Mouse (Mus musculus): ENCODE measurements around the gene Sarnp. TPM values are rescaled to one million over a fixed set of nuclear protein-coding genes. Genes with fewer than 3 reads are reported as not detected.
A peak's percentile ranks its signal among the peaks of the same experiment; 100 is the strongest.

The Sarnp gene
- total RNA-seq, 4 experiments from 2014 or later = 43.4 to 56.2 (median 49.5) TPM

DNA sequence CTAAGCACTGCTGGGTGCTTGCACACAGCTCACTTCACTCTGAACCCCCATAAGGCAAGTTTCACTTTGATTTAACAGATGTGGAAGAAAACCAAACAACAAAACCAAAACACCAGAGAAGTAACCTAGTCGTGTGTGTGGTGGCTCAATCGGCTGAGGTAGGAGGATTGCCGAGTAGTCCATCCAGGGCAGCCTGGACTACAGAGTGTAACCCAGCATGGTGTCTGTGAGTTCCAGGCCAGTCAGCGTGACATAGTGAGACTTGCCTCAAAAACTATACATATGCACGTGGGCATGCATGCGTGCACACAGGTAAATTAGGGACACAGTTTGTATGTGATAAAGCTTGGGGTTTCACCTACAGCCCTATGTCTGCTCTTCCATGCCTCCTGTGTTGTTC is 100.3 kb downstream of the Sarnp start:
- DNase-seq = no peak

DNA sequence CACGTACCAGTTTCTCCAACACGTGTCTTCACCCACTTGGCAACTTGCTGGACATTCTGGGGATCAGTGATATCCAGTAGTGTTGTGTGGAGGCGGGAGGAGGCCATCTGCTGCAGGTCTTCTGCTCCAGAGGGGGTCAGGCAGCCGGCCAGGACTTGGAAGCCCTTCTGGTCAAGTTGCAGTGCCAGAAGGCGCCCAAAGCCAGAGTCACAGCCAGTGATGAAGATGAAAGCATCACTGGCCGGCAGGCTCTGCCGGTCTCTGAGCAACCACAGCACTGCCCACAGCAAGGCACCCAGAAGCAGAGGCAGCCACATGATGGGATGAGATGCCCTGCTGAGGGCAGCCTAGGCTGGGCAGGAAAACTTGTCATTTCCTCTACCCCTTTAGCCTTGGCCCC is 101.1 kb downstream of the Sarnp start:
- no peak for DNase-seq

DNA sequence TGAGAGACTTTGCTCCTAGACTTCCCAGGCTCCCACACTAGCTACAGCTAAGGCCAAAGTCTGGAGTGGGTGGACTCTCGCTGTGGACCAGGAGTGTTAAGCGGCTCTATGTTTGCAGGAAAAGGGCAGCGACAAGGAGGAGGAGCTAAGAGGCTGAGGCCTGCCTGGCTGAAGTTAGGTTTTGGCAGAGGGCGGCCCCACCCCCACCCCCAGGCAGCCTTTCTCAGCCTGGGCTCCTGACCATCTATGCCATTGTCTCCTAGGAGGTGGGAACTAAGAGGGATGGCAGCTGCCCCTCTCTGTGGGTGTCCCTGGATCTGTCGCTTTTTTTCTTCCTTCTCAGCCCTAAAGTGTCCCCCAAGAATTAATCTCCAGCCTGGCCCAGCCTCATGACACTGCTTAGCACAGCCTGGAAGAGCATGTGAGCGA is 102.1 kb downstream of the Sarnp start:
- no peak for DNase-seq

DNA sequence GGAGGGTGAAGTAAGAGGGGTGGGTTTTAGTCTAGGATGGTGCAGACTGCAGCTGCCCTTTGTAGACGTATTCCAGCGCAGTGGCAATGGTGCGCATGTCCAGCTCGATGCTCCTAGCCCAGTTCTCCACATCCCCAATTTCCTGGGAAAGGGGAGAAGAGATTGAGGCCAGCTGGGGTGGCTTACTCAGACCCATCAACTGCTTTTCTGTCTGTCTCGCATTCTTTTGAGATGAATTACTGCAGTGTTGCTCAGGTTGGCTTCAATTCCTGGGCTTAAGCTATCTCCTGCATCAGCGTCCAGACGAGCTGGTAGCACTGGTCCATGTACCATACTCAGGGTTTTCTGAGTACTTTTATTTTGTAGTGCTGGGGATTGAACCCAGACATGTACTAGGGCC is 102.8 kb downstream of the Sarnp start:
- DNase-seq = no peak

DNA sequence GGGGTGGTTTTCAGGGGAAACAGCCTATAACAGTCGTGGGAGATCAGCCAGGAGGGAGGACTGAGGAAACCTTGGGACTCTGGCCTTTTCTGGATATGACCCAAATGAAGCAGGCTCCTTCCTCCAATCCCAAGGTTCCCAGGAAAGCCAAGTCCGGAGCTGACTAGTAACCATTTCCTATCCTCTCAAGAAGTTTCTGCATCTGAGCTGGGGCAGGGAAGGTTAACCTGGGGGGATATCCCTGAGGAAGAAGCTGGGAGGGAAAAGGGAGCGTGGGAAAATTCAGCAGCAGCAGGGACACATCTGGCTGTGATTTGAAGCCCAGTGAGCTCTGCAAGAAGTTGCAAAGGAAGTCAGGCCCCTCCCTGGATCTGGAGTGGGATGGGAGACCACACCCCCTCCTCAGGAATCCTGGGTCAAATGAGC is 103.6 kb downstream of the Sarnp start:
- no peak for DNase-seq

DNA sequence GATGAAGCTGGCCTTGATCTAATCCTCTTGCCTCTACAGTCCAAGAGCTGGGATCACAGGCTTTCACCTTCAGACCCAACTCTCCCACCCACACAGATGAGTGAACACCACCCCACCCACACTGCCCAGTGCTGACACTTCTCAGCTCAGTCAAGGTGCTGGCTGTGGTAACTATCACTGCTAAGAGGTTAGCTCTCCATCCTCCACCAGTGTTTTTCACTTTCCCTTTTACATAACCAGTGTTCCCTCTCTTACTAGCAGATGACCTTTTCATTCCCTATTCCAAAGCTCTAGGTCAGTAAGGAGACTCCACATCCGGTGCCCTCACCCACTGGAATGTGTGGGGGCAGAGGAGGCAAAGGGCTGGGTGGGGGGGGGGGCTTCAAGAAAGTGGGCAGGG is 104.1 kb downstream of the Sarnp start:
- no peak for DNase-seq

DNA sequence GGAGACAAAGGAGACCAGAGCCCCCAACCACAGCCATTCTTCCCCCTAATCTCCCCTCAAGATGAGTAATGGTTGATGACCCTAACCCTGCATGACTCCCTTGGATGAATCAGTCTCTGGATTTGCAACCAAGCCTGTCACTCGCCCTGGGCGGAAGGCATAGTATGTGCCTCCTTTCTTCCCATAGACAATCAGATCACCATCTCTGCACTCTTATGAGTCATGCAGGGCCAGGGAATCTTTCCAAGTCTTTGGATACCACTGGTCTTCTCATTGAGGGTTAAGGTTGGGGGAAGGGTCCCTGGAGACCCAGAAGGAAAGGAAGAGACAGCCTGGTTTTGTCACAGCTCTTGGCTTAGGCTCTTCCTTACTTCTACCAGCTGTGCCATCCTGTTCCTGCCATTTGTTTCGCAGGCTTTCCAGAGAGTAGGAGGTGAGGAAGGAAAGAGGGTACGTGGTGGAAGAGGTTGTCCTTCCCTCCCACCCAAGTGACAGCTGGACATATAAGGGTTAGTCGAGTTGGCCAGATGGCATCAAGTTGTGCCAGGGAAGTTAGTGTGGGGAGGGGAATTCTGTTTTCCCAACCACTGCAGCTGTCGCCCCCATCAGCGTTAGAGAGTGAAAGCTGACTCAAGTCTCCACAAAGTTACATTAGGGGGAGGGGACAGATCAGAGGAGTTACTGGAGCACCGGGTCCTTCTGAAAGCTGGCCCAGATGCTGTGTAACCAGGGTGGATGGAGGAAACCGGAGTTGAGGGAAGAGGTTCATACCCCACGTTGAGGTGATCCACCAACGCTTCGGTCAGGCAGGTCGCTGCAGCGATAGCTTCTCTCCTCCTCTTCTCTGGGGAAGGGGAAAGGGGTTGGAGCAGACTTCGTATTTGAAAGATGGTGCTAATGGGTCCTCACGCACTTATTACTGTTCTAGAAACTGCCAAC is 105.0 kb downstream of the Sarnp start:
- DNase-seq = peak; percentile 59

DNA sequence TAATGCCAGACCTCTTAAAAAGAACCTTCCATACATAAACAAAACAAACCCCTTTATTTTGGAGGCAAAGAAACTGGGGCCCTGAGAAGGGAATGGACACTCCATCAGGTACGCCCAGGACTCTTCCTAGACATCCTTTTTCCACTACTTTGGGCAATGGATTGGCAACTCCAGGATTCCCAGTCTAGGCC is 105.6 kb downstream of the Sarnp start, which contains the start of gene Rdh5:
Rdh5 (minus strand) TSS at position 67 of the 191 bp plus-strand sequence.
- DNase-seq = no peak

DNA sequence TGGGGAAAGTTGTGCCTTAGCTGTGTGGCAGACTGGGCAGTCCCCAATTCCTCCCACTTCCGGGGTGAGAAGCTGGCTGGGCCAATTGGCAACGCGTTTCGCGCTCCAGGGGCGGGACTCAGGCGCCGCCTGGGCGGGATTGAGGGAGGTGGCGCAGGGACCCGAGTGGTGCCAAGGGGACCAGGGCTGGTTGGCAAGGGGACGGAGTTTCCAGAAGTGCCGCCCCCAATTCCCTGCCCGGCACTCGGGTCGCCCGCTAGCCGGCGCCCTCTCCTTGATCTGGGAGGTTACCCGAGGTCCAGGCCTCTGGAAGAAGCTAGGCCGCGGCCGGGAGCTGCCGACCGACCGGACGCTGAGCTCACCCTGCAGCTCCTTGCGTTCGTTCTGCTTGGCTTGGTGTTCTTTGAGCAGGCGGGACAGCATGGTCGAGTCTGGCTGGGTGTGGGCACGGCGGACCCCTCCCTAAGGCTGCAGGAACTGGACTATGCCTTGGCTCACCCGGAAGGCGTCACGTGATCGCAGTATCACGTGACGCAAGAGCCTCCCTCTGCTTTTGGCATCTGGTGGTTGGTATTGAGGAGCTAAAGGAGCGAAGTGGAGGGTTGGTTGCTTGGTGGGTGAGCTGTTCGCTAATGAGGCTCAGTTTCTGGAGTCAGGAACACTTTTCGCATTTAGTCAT is 106.0 kb downstream of the Sarnp start:
- peak; percentile 97 for DNase-seq

DNA sequence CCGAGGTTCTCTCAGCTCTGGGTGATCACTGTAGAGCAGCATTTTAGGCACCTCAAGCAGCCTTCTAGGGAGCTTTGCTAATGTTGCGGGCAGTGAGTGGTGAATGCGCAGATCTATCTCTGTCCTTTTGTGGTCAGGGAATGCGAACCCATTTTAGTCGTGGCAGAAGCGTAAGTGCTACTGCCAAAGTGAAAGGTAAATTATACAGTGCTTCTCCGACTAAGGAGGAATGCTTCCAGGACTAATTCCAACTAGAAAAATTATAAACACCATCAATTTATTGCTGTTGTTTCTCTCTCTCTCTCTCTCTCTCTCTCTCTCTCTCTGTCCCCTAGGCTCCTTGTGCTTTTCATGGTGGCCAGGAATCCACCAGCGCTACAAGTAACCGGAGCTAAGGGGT is 106.8 kb downstream of the Sarnp start, which contains the start of gene Bloc1s1:
Bloc1s1 (minus strand) TSS at position 101 of the 400 bp plus-strand sequence.
- DNase-seq = no peak

Other genes starting within 250 kb of the Sarnp start
- 1 to 10 TPM; 2.5 to 5.8 (median 4.6) TPM for gene Erbb3, start 227.7 kb upstream of the Sarnp start, total RNA-seq (2022)
- 100 to 1,000 TPM; 401 to 777 (median 537) TPM for gene Rps26, start 190.6 kb upstream of the Sarnp start, total RNA-seq (2022)
- 10 to 100 TPM in 1 of 4 experiments, 1 to 10 TPM in 3; 1.6 to 10.8 (median 3.7) TPM for gene Ikzf4, start 171.3 kb upstream of the Sarnp start, total RNA-seq (2022)
- 10 to 100 TPM; 28.7 to 35.1 (median 31.4) TPM for gene Suox, start 143.3 kb upstream of the Sarnp start, total RNA-seq (2022)
- 100 to 1,000 TPM; 126 to 149 (median 145) TPM for gene Rab5b, start 121.1 kb upstream of the Sarnp start, total RNA-seq (2022)
- gene Pmel, start 113.1 kb upstream of the Sarnp start, total RNA-seq (2022) = 1 to 10 TPM; 1.1 to 1.7 (median 1.3) TPM
- 10 to 100 TPM; 13.4 to 26.6 (median 19.3) TPM for gene Cdk2, start 112.3 kb upstream of the Sarnp start, total RNA-seq (2022)
- 10 to 100 TPM; 16.5 to 41.1 (median 28.6) TPM for gene Dgka, start 72.5 kb upstream of the Sarnp start, total RNA-seq (2022)
- gene Pym1, start 69.4 kb upstream of the Sarnp start, total RNA-seq (2022) = 10 to 100 TPM; 24.1 to 31.9 (median 27.0) TPM
- 10 to 100 TPM; 41.4 to 69.7 (median 60.1) TPM for gene Mmp19, start 26.4 kb upstream of the Sarnp start, total RNA-seq (2022)
- 10 to 100 TPM; 77.2 to 82.1 (median 78.5) TPM for gene Dnajc14, start 13.3 kb upstream of the Sarnp start, total RNA-seq (2022)
- 10 to 100 TPM in 2 of 4 experiments, 1 to 10 TPM in 2; 7.8 to 17.3 (median 12.6) TPM for gene Tmem198b, start 13.0 kb upstream of the Sarnp start, total RNA-seq (2022)
- gene Ormdl2, start 4.3 kb downstream of the Sarnp start, total RNA-seq (2022) = 10 to 100 TPM; 39.5 to 51.9 (median 42.5) TPM
- gene Gdf11, start 74.4 kb downstream of the Sarnp start, total RNA-seq (2022) = 1 to 10 TPM; 2.0 to 2.9 (median 2.3) TPM
- 100 to 1,000 TPM; 313 to 472 (median 396) TPM for gene Cd63, start 83.7 kb downstream of the Sarnp start, total RNA-seq (2022)
- 10 to 100 TPM in 3 of 4 experiments, 1 to 10 TPM in 1; 9.5 to 23.2 (median 15.7) TPM for gene Rdh5, start 105.6 kb downstream of the Sarnp start, total RNA-seq (2022)
- gene Bloc1s1, start 106.7 kb downstream of the Sarnp start, total RNA-seq (2022) = 100 to 1,000 TPM; 137 to 192 (median 168) TPM
- 10 to 100 TPM in 2 of 4 experiments, 1 to 10 TPM in 2; 9.6 to 27.4 (median 11.8) TPM for gene Itga7, start 116.5 kb downstream of the Sarnp start, total RNA-seq (2022)
- under 1 TPM in 2 of 4 experiments, not detected in 2; 0.32 to 0.46 TPM for gene Mettl7b, start 143.7 kb downstream of the Sarnp start, total RNA-seq (2022)
- not detected for gene Olfr9, start 172.1 kb downstream of the Sarnp start, total RNA-seq (2022)
- gene Olfr763, start 193.5 kb downstream of the Sarnp start, total RNA-seq (2022) = not detected
- gene Olfr764-ps1, start 222.6 kb downstream of the Sarnp start, total RNA-seq (2022) = not detected
- not detected for gene Olfr765, start 232.7 kb downstream of the Sarnp start, total RNA-seq (2022)